Mouse (Mus musculus) colon, adult 2 months (tissue): ENCODE results near the gene Syt9. TPM values are rescaled to one million over a fixed set of nuclear protein-coding genes. Genes with fewer than 3 reads are reported as not detected.

Source experiments
- polyA plus RNA-seq: library from polyadenylated mRNA; depleted of rRNA; stranded (reverse); fragments of >200 nt; gene quantifications from 2 replicates; pipeline ENCODE4 v1.2.3, GENCODE M21; 2012; rRNA removed

The Syt9 gene
- polyA plus RNA-seq, result 0.36 and 0.42 TPM in 2 replicates

GRCm38 (mm10) chr7:107370232-107371125 is at the start of gene Syt9:
Gene Syt9 (plus strand): TSS chr7:107370728.

GRCm38 (mm10) chr7:107567261-107567671 is 196.7 kb downstream of the Syt9 start, which contains the start of gene Olfml1:
Gene Olfml1 (plus strand): TSS chr7:107567446.

GRCm38 (mm10) chr7:107594857-107595402 is 224.4 kb downstream of the Syt9 start, which contains the start of gene Ppfibp2:
Gene Ppfibp2 (plus strand): TSS chr7:107595207.

Other genes with a start within 250 kb of the Syt9 start
- gene Olfr715, start 239.6 kb upstream of the Syt9 start, polyA plus RNA-seq, result not detected in 2 replicates
- not detected in 2 replicates for gene Olfr716, start 232.4 kb upstream of the Syt9 start, polyA plus RNA-seq
- not detected in 2 replicates for gene Nlrp14, start 203.7 kb upstream of the Syt9 start, polyA plus RNA-seq
- not detected in 2 replicates for gene Rbmxl2, start 161.3 kb upstream of the Syt9 start, polyA plus RNA-seq
- gene Olfml1, start 196.7 kb downstream of the Syt9 start, polyA plus RNA-seq, result 1.9 and 2.2 TPM in 2 replicates
- 7.2 and 7.3 TPM in 2 replicates for gene Ppfibp2, start 224.5 kb downstream of the Syt9 start, polyA plus RNA-seq